Mouse (Mus musculus): ENCODE results near the gene Mlh1.

- TF ChIP-seq CTCF (conservative IDR thresholded peaks at IDR 0.05; ENCODE audit: low read length) (no peak), POU5F1 (IDR thresholded peaks at IDR 0.05; ENCODE audit: borderline replicate concordance, low read length) (no peak), NANOG (IDR thresholded peaks at IDR 0.05; ENCODE audit: borderline replicate concordance, low read length) (no peak)
Observed at GRCm38 (mm10) chr9:111184929-111185328, 86.7 kb downstream of the Mlh1 start.

Data from E14TG2a.4 (cell line).